Mouse (Mus musculus) telencephalon, adult 2 months (tissue): ENCODE measurements around the gene Nanos3.

Source experiments
- DNase-seq: peaks from one replicate; pipeline ENCODE4 v3.0.0-alpha.2; 2011; ENCODE audit warnings: low read depth, low spot score

The Nanos3 gene

GRCm38 (mm10) chr8:84201545-84202245 is 16.7 kb upstream of the Nanos3 start:
- no peak for DNase-seq

GRCm38 (mm10) chr8:84200652-84201544 is 15.9 kb upstream of the Nanos3 start:
- DNase-seq: no peak

GRCm38 (mm10) chr8:84200126-84200555 is 15.1 kb upstream of the Nanos3 start:
- DNase-seq: no peak

GRCm38 (mm10) chr8:84199348-84200125 is 14.5 kb upstream of the Nanos3 start:
- no peak for DNase-seq

- DNase-seq: no peak
Measured at GRCm38 (mm10) chr8:84198871-84199270, 13.9 kb upstream of the Nanos3 start.

- no peak for DNase-seq
Measured at GRCm38 (mm10) chr8:84197922-84198774, 13.1 kb upstream of the Nanos3 start.

GRCm38 (mm10) chr8:84197141-84197921 is 12.3 kb upstream of the Nanos3 start:
- DNase-seq: no peak

GRCm38 (mm10) chr8:84194224-84194743 is 9.3 kb upstream of the Nanos3 start:
- no peak for DNase-seq

- no peak for DNase-seq
Measured at GRCm38 (mm10) chr8:84193566-84193965, 8.5 kb upstream of the Nanos3 start.

GRCm38 (mm10) chr8:84193161-84193560 is 8.1 kb upstream of the Nanos3 start:
- no peak for DNase-seq

- no peak for DNase-seq
Measured at GRCm38 (mm10) chr8:84192555-84192954, 7.5 kb upstream of the Nanos3 start.

GRCm38 (mm10) chr8:84192023-84192422 is 7.0 kb upstream of the Nanos3 start:
- no peak for DNase-seq

GRCm38 (mm10) chr8:84190191-84190867 is 5.3 kb upstream of the Nanos3 start:
- DNase-seq: no peak

- DNase-seq: no peak
Measured at GRCm38 (mm10) chr8:84189603-84190002, 4.6 kb upstream of the Nanos3 start.

GRCm38 (mm10) chr8:84188671-84189070 is 3.7 kb upstream of the Nanos3 start:
- DNase-seq: no peak

- no peak for DNase-seq
Measured at GRCm38 (mm10) chr8:84187065-84187755, 2.2 kb upstream of the Nanos3 start.

- no peak for DNase-seq
Measured at GRCm38 (mm10) chr8:84186547-84186946, 1.5 kb upstream of the Nanos3 start.

GRCm38 (mm10) chr8:84184085-84185043 is 653 bp downstream of the Nanos3 start:
- no peak for DNase-seq
